8 mouse cellular contexts compared by ENCODE assay signal in the genomic region with DNA sequence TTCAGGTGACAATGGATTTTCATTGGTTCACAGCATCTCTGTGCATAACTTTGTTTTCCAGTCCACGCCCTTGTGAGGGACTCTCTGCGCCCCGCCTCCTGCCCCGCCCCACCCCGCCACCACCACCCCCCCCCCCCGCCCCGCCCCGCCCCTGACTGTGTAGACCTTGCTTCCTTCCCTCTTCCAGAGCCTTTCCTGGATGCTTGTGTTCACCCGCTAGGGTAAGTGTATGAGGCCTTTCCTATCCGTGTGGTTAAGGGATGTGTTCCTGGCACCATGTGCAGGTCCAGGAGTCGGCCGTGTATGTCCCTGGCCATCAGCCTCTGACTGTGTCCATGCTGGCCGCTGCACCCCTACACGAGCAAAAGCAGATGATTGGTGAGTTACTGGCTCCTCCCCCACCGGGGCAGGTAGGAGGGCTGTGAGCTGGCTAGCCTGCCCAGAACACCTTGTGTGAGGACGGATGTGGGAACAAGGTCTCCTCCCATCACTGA. TPM values are rescaled to one million over a fixed set of nuclear protein-coding genes. Genes with fewer than 3 reads are reported as not detected.
DNase-seq lines count a peak whose midpoint lies in the region; ATAC-seq lines count a peak whose summit lies in the region.

No protein-coding gene starts in this region.

- no peaks in the 10 kb centered on the region for H3K4me1 ChIP-seq in intestine, embryonic 14.5 days (replicated peaks; ENCODE audit: control insufficient read depth, insufficient read depth, low read length)
- H3K4me1 ChIP-seq in liver, embryonic 15.5 days (replicated peaks) = peaks cover 7% of the 10 kb centered on the region
- no peaks in the 10 kb centered on the region for H3K4me1 ChIP-seq in neural tube, embryonic 11.5 days (ENCODE audit: control insufficient read depth, insufficient read depth, low read length)

- WGBS in intestine, embryonic 14.5 days = 2% methylated on average over 13 of the region's 16 CpGs
- 1% methylated on average over 15 of the region's 16 CpGs for WGBS in liver, embryonic 15.5 days (ENCODE audit: insufficient replicate concordance)
- 6% methylated on average over 15 of the region's 16 CpGs for WGBS in neural tube, embryonic 11.5 days

- no peaks in the 10 kb centered on the region for H3K9me3 ChIP-seq in intestine, embryonic 14.5 days (ENCODE audit: control insufficient read depth, low read length)
- H3K9me3 ChIP-seq in liver, embryonic 15.5 days (replicated peaks) = no peaks in the 10 kb centered on the region
- no peaks in the 10 kb centered on the region for H3K9me3 ChIP-seq in neural tube, embryonic 11.5 days (ENCODE audit: control insufficient read depth, low read length)

- H3K27ac ChIP-seq in intestine, embryonic 14.5 days (ENCODE audit: low read depth) = no peak overlapping the region
- H3K27ac ChIP-seq in liver, embryonic 15.5 days (replicated peaks) = no peak overlapping the region
- H3K27ac ChIP-seq in neural tube, embryonic 11.5 days (ENCODE audit: low read depth, low read length) = no peak overlapping the region

- ATAC-seq in erythroblast, adult 5-6 weeks (replicated peaks; ENCODE audit: low FRiP score, poor library complexity, severe bottlenecking) = peak; percentile 62; the same call in 1 of the 2 replicates
- ATAC-seq in intestine, embryonic 14.5 days (replicated peaks; ENCODE audit: low FRiP score, low TSS enrichment, low read depth) = peak; percentile 69
- ATAC-seq in liver, embryonic 15.5 days (ENCODE audit: insufficient read depth) = peak; percentile 70
- ATAC-seq in neural tube, embryonic 11.5 days (ENCODE audit: insufficient read depth, low FRiP score, low TSS enrichment) = no peak

- H3K36me3 ChIP-seq in intestine, embryonic 14.5 days (ENCODE audit: control insufficient read depth, insufficient read depth, low read length) = peaks cover 10% of the 10 kb centered on the region
- peaks cover 7% of the 10 kb centered on the region for H3K36me3 ChIP-seq in liver, embryonic 15.5 days (replicated peaks)
- H3K36me3 ChIP-seq in neural tube, embryonic 11.5 days (ENCODE audit: control insufficient read depth, insufficient read depth, low read length) = no peaks in the 10 kb centered on the region

- peak; percentile 86 for DNase-seq in CD4-positive helper T cell, adult 2 months (ENCODE audit: low read depth, low spot score)
- DNase-seq in adrenal gland, postnatal 25 days = peak; percentile 26
- peak; percentile 72 for DNase-seq in intestine, embryonic 14.5 days (ENCODE audit: low spot score)
- DNase-seq in neural tube, embryonic 11.5 days (ENCODE audit: low spot score) = no peak
- DNase-seq in left cerebral cortex, adult 18-20 months (ENCODE audit: low spot score in 2 of 2) = no peak
- no peak for DNase-seq in right cerebral cortex, postnatal 4 days

- H3K4me2 ChIP-seq in intestine, embryonic 14.5 days (ENCODE audit: low read length) = peak overlapping the region; percentile 40
- peak overlapping the region; percentile 59 for H3K4me2 ChIP-seq in liver, embryonic 15.5 days
- H3K4me2 ChIP-seq in neural tube, embryonic 11.5 days (ENCODE audit: low read depth) = peak overlapping the region; percentile 37

- peak overlapping the region; percentile 20 for H3K4me3 ChIP-seq in intestine, embryonic 14.5 days (ENCODE audit: low read depth, low read length)
- peak overlapping the region; percentile 35 for H3K4me3 ChIP-seq in liver, embryonic 15.5 days (replicated peaks)
- H3K4me3 ChIP-seq in neural tube, embryonic 11.5 days (ENCODE audit: low read depth, low read length) = 0 out of 2 replicates have a peak overlapping the region, but pooled peaks have one; percentile 12

- no peaks in the 10 kb centered on the region for H3K27me3 ChIP-seq in intestine, embryonic 14.5 days (replicated peaks; ENCODE audit: control insufficient read depth, insufficient read depth, low read length)
- no peaks in the 10 kb centered on the region for H3K27me3 ChIP-seq in liver, embryonic 15.5 days
- no peaks in the 10 kb centered on the region for H3K27me3 ChIP-seq in neural tube, embryonic 11.5 days (ENCODE audit: control insufficient read depth, insufficient read depth, low read length)

- H3K9ac ChIP-seq in intestine, embryonic 14.5 days (ENCODE audit: low read length) = no peak overlapping the region
- H3K9ac ChIP-seq in liver, embryonic 15.5 days = no peak overlapping the region
- no peak overlapping the region for H3K9ac ChIP-seq in neural tube, embryonic 11.5 days (ENCODE audit: low read length)

RNA-seq across cellular contexts. Expression of a gene that starts 22.0 kb away (rescaled TPM):
- total RNA-seq in adrenal gland, postnatal 25 days (2021) = 0.48 and 2.2 TPM in 2 replicates
- total RNA-seq in erythroblast, adult 5-6 weeks (2015; ENCODE audit: low replicate concordance) = 2.3 TPM in 1 of 2 replicates, not detected in the other
- not detected in 2 replicates for total RNA-seq in erythroblast, adult 5-6 weeks (2017; ENCODE audit: low replicate concordance)
- 0.73 and 1.5 TPM in 2 replicates for polyA plus RNA-seq in intestine, embryonic 14.5 days (2014; fragmentation: Nextera tagmentation; extraction: Ambion mirVana)
- polyA plus RNA-seq in liver, embryonic 15.5 days (2015; fragmentation: Nextera tagmentation; extraction: Ambion mirVana) = 0.32 and 0.54 TPM in 2 replicates
- 1.5 and 1.6 TPM in 2 replicates for polyA plus RNA-seq in neural tube, embryonic 11.5 days (2014; fragmentation: Nextera tagmentation; extraction: Ambion mirVana)
- 1 to 10 TPM in 1 of 2 experiments, under 1 TPM in 1; 0.51 to 1.3 TPM for total RNA-seq in left cerebral cortex, adult 18-20 months (2021)

RNA-seq across cellular contexts. Expression of a gene that starts 22.9 kb away (rescaled TPM):
- total RNA-seq in adrenal gland, postnatal 25 days (2021) = 34.7 and 42.5 TPM in 2 replicates
- 47.9 and 74.0 TPM in 2 replicates for total RNA-seq in erythroblast, adult 5-6 weeks (2015; ENCODE audit: low replicate concordance)
- 52.4 and 55.6 TPM in 2 replicates for total RNA-seq in erythroblast, adult 5-6 weeks (2017; ENCODE audit: low replicate concordance)
- polyA plus RNA-seq in intestine, embryonic 14.5 days (2014; fragmentation: Nextera tagmentation; extraction: Ambion mirVana) = 27.8 and 29.1 TPM in 2 replicates
- polyA plus RNA-seq in liver, embryonic 15.5 days (2015; fragmentation: Nextera tagmentation; extraction: Ambion mirVana) = 12.4 and 14.3 TPM in 2 replicates
- 34.5 and 34.8 TPM in 2 replicates for polyA plus RNA-seq in neural tube, embryonic 11.5 days (2014; fragmentation: Nextera tagmentation; extraction: Ambion mirVana)
- total RNA-seq in left cerebral cortex, adult 18-20 months (2021) = 10 to 100 TPM; 37.9 to 41.2 TPM

RNA-seq across cellular contexts. Expression of a gene that starts 23.7 kb away (rescaled TPM):
- 44.3 and 46.8 TPM in 2 replicates for total RNA-seq in adrenal gland, postnatal 25 days (2021)
- 11.5 and 16.7 TPM in 2 replicates for total RNA-seq in erythroblast, adult 5-6 weeks (2015; ENCODE audit: low replicate concordance)
- 9.8 and 17.5 TPM in 2 replicates for total RNA-seq in erythroblast, adult 5-6 weeks (2017; ENCODE audit: low replicate concordance)
- polyA plus RNA-seq in intestine, embryonic 14.5 days (2014; fragmentation: Nextera tagmentation; extraction: Ambion mirVana) = 65.9 and 69.4 TPM in 2 replicates
- 19.1 and 20.9 TPM in 2 replicates for polyA plus RNA-seq in liver, embryonic 15.5 days (2015; fragmentation: Nextera tagmentation; extraction: Ambion mirVana)
- 50.5 and 51.2 TPM in 2 replicates for polyA plus RNA-seq in neural tube, embryonic 11.5 days (2014; fragmentation: Nextera tagmentation; extraction: Ambion mirVana)
- total RNA-seq in left cerebral cortex, adult 18-20 months (2021) = 10 to 100 TPM; 88.4 to 88.7 TPM

RNA-seq across cellular contexts. Expression of a gene that starts 52.5 kb away (rescaled TPM):
- total RNA-seq in adrenal gland, postnatal 25 days (2021) = 241 TPM in 2 replicates
- total RNA-seq in erythroblast, adult 5-6 weeks (2015; ENCODE audit: low replicate concordance) = 49.3 and 49.6 TPM in 2 replicates
- total RNA-seq in erythroblast, adult 5-6 weeks (2017; ENCODE audit: low replicate concordance) = 18.8 and 25.1 TPM in 2 replicates
- 286 and 289 TPM in 2 replicates for polyA plus RNA-seq in intestine, embryonic 14.5 days (2014; fragmentation: Nextera tagmentation; extraction: Ambion mirVana)
- polyA plus RNA-seq in liver, embryonic 15.5 days (2015; fragmentation: Nextera tagmentation; extraction: Ambion mirVana) = 91.7 and 96.3 TPM in 2 replicates
- polyA plus RNA-seq in neural tube, embryonic 11.5 days (2014; fragmentation: Nextera tagmentation; extraction: Ambion mirVana) = 335 and 356 TPM in 2 replicates
- total RNA-seq in left cerebral cortex, adult 18-20 months (2021) = 100 to 1,000 TPM; 469 to 487 TPM

Comparison
In these comparisons a context has a peak if more than half of its experiments do, and no peak if none do; other contexts are left out.
1. DNase-seq: peak in CD4-positive helper T cell, adult 2 months (single experiment), adrenal gland, postnatal 25 days (single experiment) and intestine, embryonic 14.5 days (single experiment); none in neural tube, embryonic 11.5 days (single experiment), left cerebral cortex, adult 18-20 months (0 of 2) and right cerebral cortex, postnatal 4 days (single experiment).
2. Peak in every context shown above with its lines, with median percentiles within 50 percentile points of each other: H3K4me2 ChIP-seq and H3K4me3 ChIP-seq.